Mouse (Mus musculus) intestine, embryonic 15.5 days (tissue): ENCODE measurements around the gene Snx6. TPM values are rescaled to one million over a fixed set of nuclear protein-coding genes. Genes with fewer than 3 reads are reported as not detected.
A peak's percentile ranks its signal among the peaks of the same experiment; 100 is the strongest.
"Not testable (repeated sequence)": the region's sequence is repeated elsewhere in the genome, so short reads cannot be mapped to it uniquely, and the experiment has no call there.

Experiments used
- ATAC-seq: fragments of 200-750 bp; cut with Nextera tagmentation; 2 replicates; pipeline ENCODE4 v1.8.0; 2017; ENCODE audit warnings: moderate TSS enrichment, moderate library complexity
- H3K27ac ChIP-seq: fragments of 300-500 bp; sonication (generic); 2 replicates; pipeline ENCODE4 v1.5.1; 2015; ENCODE audit warnings: mild to moderate bottlenecking, inconsistent platforms
- H3K27me3 ChIP-seq: fragments of 300-500 bp; sonication (generic); replicated peaks from 2 replicates; pipeline ENCODE4 v1.6.1; 2015; ENCODE audit warnings: inconsistent platforms
- H3K36me3 ChIP-seq: fragments of 300-500 bp; sonication (generic); 2 replicates; pipeline ENCODE4 v1.6.1; 2015; ENCODE audit warnings: inconsistent platforms
- H3K4me1 ChIP-seq: fragments of 300-500 bp; sonication (generic); replicated peaks from 2 replicates; pipeline ENCODE4 v1.6.1; 2015; ENCODE audit warnings: inconsistent platforms
- H3K4me2 ChIP-seq: fragments of 300-500 bp; sonication (generic); replicated peaks from 2 replicates; pipeline ENCODE4 v1.6.1; 2015; ENCODE audit warnings: mild to moderate bottlenecking, inconsistent platforms
- H3K4me3 ChIP-seq: fragments of 300-500 bp; sonication (generic); replicated peaks from 2 replicates; pipeline ENCODE4 v1.5.1; 2015; ENCODE audit warnings: inconsistent platforms
- H3K9ac ChIP-seq: fragments of 300-500 bp; sonication (generic); 2 replicates; pipeline ENCODE4 v1.6.1; 2015; ENCODE audit warnings: inconsistent platforms
- H3K9me3 ChIP-seq: fragments of 300-500 bp; sonication (generic); 2 replicates; pipeline ENCODE4 v1.6.1; 2016; ENCODE audit warnings: inconsistent platforms
- WGBS: fragments of 180-500 bp; shearing (Covaris S2); methylation state at CpG from one replicate; pipeline ENCODE4 v1.1.7; 2015; 5-methylcytosine and 5-hydroxymethylcytosine counted together
- polyA plus RNA-seq: library from polyadenylated mRNA; unstranded; fragments of >200 nt; fragmentation: Nextera tagmentation; extraction: Ambion mirVana; gene quantifications from 2 replicates; pipeline ENCODE4 v1.2.1, GENCODE M21; 2015

The Snx6 gene
- 153 and 201 TPM in 2 replicates for polyA plus RNA-seq

GRCm38 (mm10) chr12:54795153-54795998, at the start of gene Snx6:
Snx6 (minus strand) TSS chr12:54795703.
- peaks cover 2% of the 10 kb centered on the region; the same call in 1 of the 2 replicates for H3K36me3 ChIP-seq
- peak within 1 kb of the TSS; percentile 74 for H3K4me2 ChIP-seq
- peak; percentile 98 for ATAC-seq
- peak within 1 kb of the TSS; percentile 99 for H3K9ac ChIP-seq
- H3K9me3 ChIP-seq: no peaks in the 10 kb centered on the region
- peak within 1 kb of the TSS; percentile 97 for H3K4me3 ChIP-seq
- peak within 1 kb of the TSS; percentile 88 for H3K27ac ChIP-seq
- under 1% methylated on average over 65 of the region's 76 CpGs for WGBS
- no peaks in the 10 kb centered on the region for H3K27me3 ChIP-seq
- peaks cover 17% of the 10 kb centered on the region for H3K4me1 ChIP-seq

- Histone ChIP-seq H3K4me3 (no peak overlapping the region), H3K9me3 (no peaks in the 10 kb centered on the region), H3K27me3 (no peaks in the 10 kb centered on the region), H3K4me1 (no peaks in the 10 kb centered on the region), H3K4me2 (no peak overlapping the region), H3K9ac (no peak overlapping the region), H3K36me3 (no peaks in the 10 kb centered on the region), H3K27ac (no peak overlapping the region)
- ATAC-seq: no peak
Observed at GRCm38 (mm10) chr12:54844415-54844814, 48.9 kb upstream of the Snx6 start.

GRCm38 (mm10) chr12:54841576-54841975, 46.1 kb upstream of the Snx6 start:
- H3K4me2 ChIP-seq: no peak overlapping the region
- H3K4me1 ChIP-seq: no peaks in the 10 kb centered on the region
- H3K27me3 ChIP-seq: no peaks in the 10 kb centered on the region
- H3K27ac ChIP-seq: no peak overlapping the region
- H3K9me3 ChIP-seq: no peaks in the 10 kb centered on the region
- no peaks in the 10 kb centered on the region for H3K36me3 ChIP-seq
- no peak for ATAC-seq
- no peak overlapping the region for H3K9ac ChIP-seq
- 95% methylated on average over 1 of the region's 1 CpGs for WGBS
- no peak overlapping the region for H3K4me3 ChIP-seq

- 81% methylated on average over 2 of the region's 2 CpGs for WGBS
- H3K27me3 ChIP-seq: no peaks in the 10 kb centered on the region
- no peak overlapping the region for H3K9ac ChIP-seq
- no peak overlapping the region for H3K4me3 ChIP-seq
- H3K9me3 ChIP-seq: no peaks in the 10 kb centered on the region
- no peaks in the 10 kb centered on the region for H3K36me3 ChIP-seq
- ATAC-seq: no peak
- no peak overlapping the region for H3K4me2 ChIP-seq
- no peak overlapping the region for H3K27ac ChIP-seq
- H3K4me1 ChIP-seq: peaks cover 11% of the 10 kb centered on the region
Observed at GRCm38 (mm10) chr12:54839815-54840214, 44.3 kb upstream of the Snx6 start.

- Histone ChIP-seq H3K9me3 (no peaks in the 10 kb centered on the region), H3K4me2 (no peak overlapping the region), H3K27ac (no peak overlapping the region), H3K4me1 (peaks cover 12% of the 10 kb centered on the region), H3K27me3 (no peaks in the 10 kb centered on the region), H3K9ac (no peak overlapping the region), H3K36me3 (no peaks in the 10 kb centered on the region), H3K4me3 (no peak overlapping the region)
- ATAC-seq: no peak
Observed at GRCm38 (mm10) chr12:54838931-54839330, 43.4 kb upstream of the Snx6 start.

GRCm38 (mm10) chr12:54835608-54836570, 40.4 kb upstream of the Snx6 start:
- Histone ChIP-seq H3K9me3 (no peaks in the 10 kb centered on the region), H3K36me3 (no peaks in the 10 kb centered on the region), H3K27ac (no peak overlapping the region; the same call in 1 of the 2 replicates), H3K4me1 (peaks cover 12% of the 10 kb centered on the region), H3K4me2 (no peak overlapping the region), H3K9ac (no peak overlapping the region), H3K27me3 (no peaks in the 10 kb centered on the region), H3K4me3 (no peak overlapping the region)
- 73% methylated on average over 18 of the region's 18 CpGs for WGBS
- no peak for ATAC-seq

GRCm38 (mm10) chr12:54834925-54835447, 39.5 kb upstream of the Snx6 start:
- Histone ChIP-seq H3K9me3 (no peaks in the 10 kb centered on the region), H3K27me3 (no peaks in the 10 kb centered on the region), H3K4me2 (peak overlapping the region; percentile 56), H3K4me1 (peaks cover 12% of the 10 kb centered on the region), H3K4me3 (peak overlapping the region; percentile 32), H3K36me3 (no peaks in the 10 kb centered on the region), H3K9ac (0 out of 2 replicates have a peak overlapping the region, but pooled peaks have one; percentile 8), H3K27ac (peak overlapping the region; percentile 52)
- WGBS: 6% methylated on average over 11 of the region's 11 CpGs
- ATAC-seq: peak; percentile 87

- Histone ChIP-seq H3K36me3 (no peaks in the 10 kb centered on the region), H3K9me3 (no peaks in the 10 kb centered on the region), H3K4me1 (peaks cover 12% of the 10 kb centered on the region), H3K9ac (no peak overlapping the region), H3K27ac (no peak overlapping the region), H3K27me3 (no peaks in the 10 kb centered on the region), H3K4me2 (no peak overlapping the region), H3K4me3 (no peak overlapping the region)
- 70% methylated on average over 9 of the region's 9 CpGs for WGBS
- no peak for ATAC-seq
Observed at GRCm38 (mm10) chr12:54833856-54834399, 38.4 kb upstream of the Snx6 start.

- not testable (repeated sequence) for H3K36me3 ChIP-seq, H3K9me3 ChIP-seq, ATAC-seq, H3K27ac ChIP-seq, H3K4me2 ChIP-seq, H3K4me3 ChIP-seq, H3K9ac ChIP-seq, H3K27me3 ChIP-seq
- H3K4me1 ChIP-seq: peaks cover 12% of the 10 kb centered on the region
- WGBS: 84% methylated on average over 1 of the region's 1 CpGs
Observed at GRCm38 (mm10) chr12:54831927-54832326, 36.4 kb upstream of the Snx6 start.

- ATAC-seq: peak; percentile 70
- Histone ChIP-seq H3K4me3 (no peak overlapping the region), H3K4me1 (peaks cover 7% of the 10 kb centered on the region), H3K27me3 (no peaks in the 10 kb centered on the region), H3K4me2 (no peak overlapping the region), H3K36me3 (no peaks in the 10 kb centered on the region), H3K9me3 (no peaks in the 10 kb centered on the region), H3K27ac (no peak overlapping the region), H3K9ac (no peak overlapping the region)
- 13% methylated on average over 6 of the region's 6 CpGs for WGBS
Observed at GRCm38 (mm10) chr12:54830574-54830973, 35.1 kb upstream of the Snx6 start.

- Histone ChIP-seq H3K9me3 (no peaks in the 10 kb centered on the region), H3K9ac (no peak overlapping the region), H3K4me3 (no peak overlapping the region), H3K4me2 (no peak overlapping the region), H3K4me1 (peaks cover 2% of the 10 kb centered on the region; the same call in 1 of the 2 replicates), H3K27me3 (no peaks in the 10 kb centered on the region), H3K36me3 (no peaks in the 10 kb centered on the region), H3K27ac (no peak overlapping the region)
- 59% methylated on average over 5 of the region's 5 CpGs for WGBS
- ATAC-seq: no peak
Observed at GRCm38 (mm10) chr12:54829876-54830275, 34.4 kb upstream of the Snx6 start.

GRCm38 (mm10) chr12:54828043-54828442, 32.5 kb upstream of the Snx6 start:
- H3K27me3 ChIP-seq: no peaks in the 10 kb centered on the region
- ATAC-seq: no peak
- H3K9ac ChIP-seq: no peak overlapping the region
- peaks cover 4% of the 10 kb centered on the region; the same call in 1 of the 2 replicates for H3K4me1 ChIP-seq
- H3K27ac ChIP-seq: no peak overlapping the region
- no peak overlapping the region for H3K4me3 ChIP-seq
- H3K4me2 ChIP-seq: no peak overlapping the region
- H3K9me3 ChIP-seq: no peaks in the 10 kb centered on the region
- WGBS: 70% methylated on average over 1 of the region's 1 CpGs
- H3K36me3 ChIP-seq: no peaks in the 10 kb centered on the region
